Mouse (Mus musculus): ENCODE results near the gene Rap2a. TPM values are rescaled to one million over a fixed set of nuclear protein-coding genes. Genes with fewer than 3 reads are reported as not detected.

Rap2a gene
- polyA plus RNA-seq (2012; rRNA removed) (20.9 and 21.5 TPM in 2 replicates), polyA plus RNA-seq (2014; fragmentation: Nextera tagmentation; extraction: Ambion mirVana) (16.4 and 18.9 TPM in 2 replicates)

DNA sequence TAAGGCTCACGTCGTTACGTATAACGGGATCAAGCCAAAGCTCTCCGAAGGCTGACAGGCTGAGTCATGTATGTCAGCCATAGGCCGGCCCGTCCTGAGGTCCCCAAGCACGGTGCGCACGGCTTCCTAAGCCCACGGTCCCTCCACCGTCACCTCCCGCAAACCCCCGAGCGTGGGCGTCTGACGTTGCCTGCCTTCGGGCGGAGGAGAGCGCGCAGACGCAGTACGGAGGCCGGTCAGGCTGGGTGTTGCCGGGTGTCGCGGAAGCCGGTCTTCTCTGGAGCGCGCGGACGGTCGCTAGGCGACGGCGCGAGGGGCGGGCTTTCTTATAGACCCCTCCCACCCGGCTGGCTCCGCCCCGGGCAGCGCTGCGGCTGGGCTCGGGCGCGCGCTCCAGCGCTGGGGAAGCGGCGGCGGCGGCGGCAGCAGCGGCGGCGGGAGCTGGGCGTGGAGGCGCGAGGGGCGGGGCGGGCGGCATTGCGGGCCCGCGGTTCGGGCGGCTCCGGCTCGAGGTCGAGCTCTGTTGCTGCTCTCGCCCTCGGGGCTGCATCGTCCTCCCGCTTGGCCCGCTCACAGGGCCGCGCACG is at the start of gene Rap2a:
Gene Rap2a, plus strand, starts transcription at position 463 of the 587 bp plus-strand sequence.
- WGBS: 0% methylated on average over 55 of the region's 78 CpGs
- H3K9ac ChIP-seq (ENCODE audit: low read depth, low read length, severe bottlenecking): peak within 1 kb of the TSS; percentile 83

DNA sequence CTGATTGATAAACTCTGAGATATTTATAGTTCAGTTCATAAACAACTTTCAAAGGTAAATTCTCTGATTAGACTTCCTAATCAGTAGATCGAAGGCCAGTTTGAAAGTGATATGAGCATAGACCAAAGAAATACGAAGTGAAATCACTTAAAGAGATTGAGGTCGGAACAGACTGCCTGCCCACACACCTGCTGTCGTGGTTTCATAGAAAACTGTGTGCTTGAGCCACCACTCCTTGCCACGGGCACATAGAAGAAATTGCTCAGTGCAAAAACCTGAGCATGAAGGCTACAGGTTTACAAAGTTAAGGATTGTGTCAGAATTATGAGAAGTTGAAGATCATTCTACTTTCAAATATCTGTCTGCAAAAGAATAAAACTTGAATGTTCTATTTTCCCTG is 49.7 kb upstream of the Rap2a start:
- no peak for ATAC-seq (ENCODE audit: low FRiP score, low read depth)
- Histone ChIP-seq H3K27me3 (ENCODE audit: control insufficient read depth, insufficient read depth, low read length) (no peaks in the 10 kb centered on the region), H3K9ac (ENCODE audit: low read depth, low read length, severe bottlenecking) (no peak overlapping the region), H3K4me1 (ENCODE audit: control insufficient read depth, insufficient read depth, low read length) (no peaks in the 10 kb centered on the region), H3K4me2 (replicated peaks; ENCODE audit: low read depth, low read length, severe bottlenecking) (no peak overlapping the region), H3K27ac (replicated peaks; ENCODE audit: low read depth, low read length) (no peak overlapping the region), H3K9me3 (ENCODE audit: control insufficient read depth, low read length) (peaks cover 12% of the 10 kb centered on the region), H3K36me3 (ENCODE audit: control insufficient read depth, insufficient read depth, low read length) (peaks cover 58% of the 10 kb centered on the region), H3K4me3 (replicated peaks; ENCODE audit: low read length) (no peak overlapping the region)
- WGBS: 86% methylated on average over 5 of the region's 5 CpGs
- DNase-seq (ENCODE audit: low spot score): no peak
- no peak for TF ChIP-seq POLR2A (IDR thresholded peaks at IDR 0.05; ENCODE audit: borderline replicate concordance, extremely low read depth, insufficient read depth, insufficient read length)

More for the DNA sequence above, at the start of gene Rap2a:
- Histone ChIP-seq H3K4me2 (replicated peaks; ENCODE audit: low read depth, low read length, severe bottlenecking) (peak within 1 kb of the TSS; percentile 74), H3K4me1 (ENCODE audit: control insufficient read depth, insufficient read depth, low read length) (peaks cover 8% of the 10 kb centered on the region; the same call in 1 of the 2 replicates), H3K36me3 (ENCODE audit: control insufficient read depth, insufficient read depth, low read length) (no peaks in the 10 kb centered on the region), H3K27ac (replicated peaks; ENCODE audit: low read depth, low read length) (peak within 1 kb of the TSS; percentile 95), H3K4me3 (replicated peaks; ENCODE audit: low read length) (peak within 1 kb of the TSS; percentile 75), H3K27me3 (ENCODE audit: control insufficient read depth, insufficient read depth, low read length) (no peaks in the 10 kb centered on the region), H3K9me3 (ENCODE audit: control insufficient read depth, low read length) (no peaks in the 10 kb centered on the region)
- ATAC-seq (ENCODE audit: low FRiP score, low read depth) (peak; percentile 88), DNase-seq (ENCODE audit: low spot score) (peak; percentile 96)
- TF ChIP-seq POLR2A (IDR thresholded peaks at IDR 0.05; ENCODE audit: borderline replicate concordance, extremely low read depth, insufficient read depth, insufficient read length): peak; percentile 52; the same call in 1 of the 2 replicates

DNA sequence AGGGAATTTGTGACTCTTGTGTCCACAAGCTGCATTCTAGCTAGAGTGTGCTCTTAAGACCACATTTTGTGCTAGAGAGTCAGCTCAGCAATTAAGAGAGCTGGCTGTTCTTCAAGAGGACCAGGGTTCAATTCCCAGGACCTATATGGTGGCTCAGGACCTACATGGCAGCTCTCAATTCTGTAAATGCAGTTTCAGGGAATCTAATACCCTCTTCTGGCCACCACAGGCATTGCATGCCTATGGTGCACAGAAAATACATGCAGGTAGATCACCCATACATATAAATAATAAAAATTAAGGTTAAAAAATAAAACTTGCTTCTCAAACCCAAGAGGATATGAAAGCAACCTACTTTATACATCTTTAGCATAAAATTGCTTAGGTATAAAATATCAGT is 45.5 kb upstream of the Rap2a start:
- Histone ChIP-seq H3K9me3 (ENCODE audit: control insufficient read depth, low read length) (no peaks in the 10 kb centered on the region), H3K4me3 (replicated peaks; ENCODE audit: low read length) (no peak overlapping the region), H3K27me3 (ENCODE audit: control insufficient read depth, insufficient read depth, low read length) (no peaks in the 10 kb centered on the region), H3K27ac (replicated peaks; ENCODE audit: low read depth, low read length) (no peak overlapping the region), H3K4me1 (ENCODE audit: control insufficient read depth, insufficient read depth, low read length) (peaks cover 5% of the 10 kb centered on the region), H3K9ac (ENCODE audit: low read depth, low read length, severe bottlenecking) (no peak overlapping the region), H3K4me2 (replicated peaks; ENCODE audit: low read depth, low read length, severe bottlenecking) (no peak overlapping the region), H3K36me3 (ENCODE audit: control insufficient read depth, insufficient read depth, low read length) (peaks cover 25% of the 10 kb centered on the region)
- TF ChIP-seq POLR2A (IDR thresholded peaks at IDR 0.05; ENCODE audit: borderline replicate concordance, extremely low read depth, insufficient read depth, insufficient read length): no peak
- DNase-seq (ENCODE audit: low spot score) (no peak), ATAC-seq (ENCODE audit: low FRiP score, low read depth) (no peak)

DNA sequence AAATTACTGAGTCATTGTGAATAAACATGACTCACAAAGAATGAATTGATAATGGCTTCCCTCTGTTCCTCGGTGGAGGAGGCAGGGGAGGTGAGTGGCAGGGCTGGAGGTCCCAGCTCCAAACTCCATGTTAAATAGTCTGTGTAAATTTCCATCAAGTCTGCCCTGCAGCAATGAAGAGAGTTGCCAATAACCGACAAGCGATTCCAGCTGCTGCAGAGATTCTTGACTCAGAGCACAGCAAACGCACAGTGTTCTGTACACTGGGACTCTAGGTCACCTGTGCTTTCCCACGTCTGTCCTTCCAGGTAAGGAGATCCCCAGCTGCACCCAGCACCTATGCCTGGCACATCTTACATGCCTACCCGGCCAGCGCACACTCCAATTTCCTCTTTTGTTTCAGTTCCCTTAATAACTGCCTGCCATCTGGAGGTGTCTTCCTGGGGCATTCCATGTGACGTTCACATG is 44.3 kb upstream of the Rap2a start:
- Histone ChIP-seq H3K9me3 (ENCODE audit: control insufficient read depth, low read length) (no peaks in the 10 kb centered on the region), H3K4me2 (replicated peaks; ENCODE audit: low read depth, low read length, severe bottlenecking) (no peak overlapping the region), H3K27ac (replicated peaks; ENCODE audit: low read depth, low read length) (peak overlapping the region; percentile 63), H3K27me3 (ENCODE audit: control insufficient read depth, insufficient read depth, low read length) (no peaks in the 10 kb centered on the region), H3K4me3 (replicated peaks; ENCODE audit: low read length) (no peak overlapping the region), H3K9ac (ENCODE audit: low read depth, low read length, severe bottlenecking) (no peak overlapping the region), H3K4me1 (ENCODE audit: control insufficient read depth, insufficient read depth, low read length) (peaks cover 5% of the 10 kb centered on the region), H3K36me3 (ENCODE audit: control insufficient read depth, insufficient read depth, low read length) (peaks cover 17% of the 10 kb centered on the region)
- WGBS: 39% methylated on average over 8 of the region's 8 CpGs
- ATAC-seq (ENCODE audit: low FRiP score, low read depth) (peak; percentile 58), DNase-seq (ENCODE audit: low spot score) (peak; percentile 64)
- TF ChIP-seq POLR2A (IDR thresholded peaks at IDR 0.05; ENCODE audit: borderline replicate concordance, extremely low read depth, insufficient read depth, insufficient read length): no peak

DNA sequence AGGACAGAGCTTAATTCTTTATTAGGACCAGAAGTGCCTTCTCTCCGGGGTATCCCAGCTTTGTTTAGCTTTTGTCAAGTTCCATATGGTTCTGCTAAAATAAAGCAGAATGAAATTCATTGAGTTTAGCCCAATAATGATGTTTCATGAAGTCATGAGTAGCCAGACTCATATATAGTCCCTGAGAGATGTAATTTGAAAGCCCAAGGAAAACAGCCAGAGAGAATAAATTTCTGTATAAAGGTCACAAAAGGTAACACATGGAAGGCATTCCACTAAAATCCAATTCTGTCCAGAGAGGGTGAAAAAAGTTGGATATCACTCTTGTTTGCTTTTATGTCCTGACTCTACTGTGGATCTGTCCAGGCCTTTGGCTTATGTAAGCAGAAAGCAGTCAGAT is 43.4 kb upstream of the Rap2a start:
- H3K9ac ChIP-seq (ENCODE audit: low read depth, low read length, severe bottlenecking): no peak overlapping the region
- H3K4me1 ChIP-seq (ENCODE audit: control insufficient read depth, insufficient read depth, low read length): peaks cover 5% of the 10 kb centered on the region
- WGBS: 42% methylated on average over 1 of the region's 1 CpGs
- no peak for TF ChIP-seq POLR2A (IDR thresholded peaks at IDR 0.05; ENCODE audit: borderline replicate concordance, extremely low read depth, insufficient read depth, insufficient read length)
- H3K27me3 ChIP-seq (ENCODE audit: control insufficient read depth, insufficient read depth, low read length): no peaks in the 10 kb centered on the region
- H3K9me3 ChIP-seq (ENCODE audit: control insufficient read depth, low read length): no peaks in the 10 kb centered on the region
- H3K36me3 ChIP-seq (ENCODE audit: control insufficient read depth, insufficient read depth, low read length): peaks cover 9% of the 10 kb centered on the region
- peak; percentile 58 for DNase-seq (ENCODE audit: low spot score)
- ATAC-seq (ENCODE audit: low FRiP score, low read depth): peak; percentile 58
- no peak overlapping the region for H3K27ac ChIP-seq (replicated peaks; ENCODE audit: low read depth, low read length)
- no peak overlapping the region for H3K4me3 ChIP-seq (replicated peaks; ENCODE audit: low read length)
- no peak overlapping the region for H3K4me2 ChIP-seq (replicated peaks; ENCODE audit: low read depth, low read length, severe bottlenecking)
